Mouse (Mus musculus): ENCODE data around the gene Crmp1. TPM values are rescaled to one million over a fixed set of nuclear protein-coding genes. Genes with fewer than 3 reads are reported as not detected.
A peak's percentile ranks its signal among the peaks of the same experiment; 100 is the strongest.

Crmp1 gene
- polyA plus RNA-seq, 1 experiment from 2014 or later: 11.8 TPM

GRCm38 (mm10) chr5:37225708-37226107 is 16.0 kb upstream of the Crmp1 start:
- Histone ChIP-seq H3K4me2 (no peak overlapping the region), H3K27me3 (ENCODE audit: control insufficient read depth, insufficient read depth, low read length) (no peaks in the 10 kb centered on the region), H3K27ac (ENCODE audit: low read depth, low read length) (no peak overlapping the region), H3K4me1 (ENCODE audit: control insufficient read depth, insufficient read depth, low read length) (0 out of 2 replicates have a peak, but pooled peaks cover 3% of the 10 kb centered on the region), H3K36me3 (ENCODE audit: control insufficient read depth, insufficient read depth, low read length) (no peaks in the 10 kb centered on the region), H3K9ac (ENCODE audit: low read depth, low read length) (no peak overlapping the region), H3K9me3 (replicated peaks; ENCODE audit: control insufficient read depth, low read length) (no peaks in the 10 kb centered on the region), H3K4me3 (ENCODE audit: low read depth, low read length) (no peak overlapping the region)
- ATAC-seq (replicated peaks; ENCODE audit: insufficient number of reproducible peaks, low FRiP score, low TSS enrichment): no peak
- 90% methylated on average over 1 of the region's 1 CpGs for WGBS (ENCODE audit: insufficient replicate concordance)

GRCm38 (mm10) chr5:37227956-37228680 is 13.6 kb upstream of the Crmp1 start:
- no peak overlapping the region for H3K4me3 ChIP-seq (ENCODE audit: low read depth, low read length)
- H3K9me3 ChIP-seq (replicated peaks; ENCODE audit: control insufficient read depth, low read length): no peaks in the 10 kb centered on the region
- H3K27ac ChIP-seq (ENCODE audit: low read depth, low read length): no peak overlapping the region
- peaks cover 3% of the 10 kb centered on the region; the same call in 1 of the 2 replicates for H3K27me3 ChIP-seq (ENCODE audit: control insufficient read depth, insufficient read depth, low read length)
- no peak overlapping the region for H3K9ac ChIP-seq (ENCODE audit: low read depth, low read length)
- H3K36me3 ChIP-seq (ENCODE audit: control insufficient read depth, insufficient read depth, low read length): no peaks in the 10 kb centered on the region
- no peak overlapping the region for H3K4me2 ChIP-seq
- H3K4me1 ChIP-seq (ENCODE audit: control insufficient read depth, insufficient read depth, low read length): 0 out of 2 replicates have a peak, but pooled peaks cover 3% of the 10 kb centered on the region
- 47% methylated on average over 6 of the region's 6 CpGs for WGBS (ENCODE audit: insufficient replicate concordance)
- no peak for ATAC-seq (replicated peaks; ENCODE audit: insufficient number of reproducible peaks, low FRiP score, low TSS enrichment)

GRCm38 (mm10) chr5:37228894-37229293 is 12.8 kb upstream of the Crmp1 start:
- WGBS (ENCODE audit: insufficient replicate concordance): 70% methylated on average over 7 of the region's 7 CpGs
- no peak for ATAC-seq (replicated peaks; ENCODE audit: insufficient number of reproducible peaks, low FRiP score, low TSS enrichment)
- peaks cover 3% of the 10 kb centered on the region; the same call in 1 of the 2 replicates for H3K27me3 ChIP-seq (ENCODE audit: control insufficient read depth, insufficient read depth, low read length)
- H3K9me3 ChIP-seq (replicated peaks; ENCODE audit: control insufficient read depth, low read length): no peaks in the 10 kb centered on the region
- no peaks in the 10 kb centered on the region for H3K36me3 ChIP-seq (ENCODE audit: control insufficient read depth, insufficient read depth, low read length)
- 0 out of 2 replicates have a peak, but pooled peaks cover 3% of the 10 kb centered on the region for H3K4me1 ChIP-seq (ENCODE audit: control insufficient read depth, insufficient read depth, low read length)
- H3K4me2 ChIP-seq: no peak overlapping the region
- H3K4me3 ChIP-seq (ENCODE audit: low read depth, low read length): no peak overlapping the region
- H3K9ac ChIP-seq (ENCODE audit: low read depth, low read length): no peak overlapping the region
- H3K27ac ChIP-seq (ENCODE audit: low read depth, low read length): no peak overlapping the region

- H3K36me3 ChIP-seq (ENCODE audit: control insufficient read depth, insufficient read depth, low read length): no peaks in the 10 kb centered on the region
- H3K4me1 ChIP-seq (ENCODE audit: control insufficient read depth, insufficient read depth, low read length): 0 out of 2 replicates have a peak, but pooled peaks cover 3% of the 10 kb centered on the region
- ATAC-seq (replicated peaks; ENCODE audit: insufficient number of reproducible peaks, low FRiP score, low TSS enrichment): no peak
- no peak overlapping the region for H3K4me2 ChIP-seq
- H3K27me3 ChIP-seq (ENCODE audit: control insufficient read depth, insufficient read depth, low read length): peaks cover 12% of the 10 kb centered on the region; the same call in 1 of the 2 replicates
- H3K9ac ChIP-seq (ENCODE audit: low read depth, low read length): no peak overlapping the region
- no peak overlapping the region for H3K27ac ChIP-seq (ENCODE audit: low read depth, low read length)
- H3K9me3 ChIP-seq (replicated peaks; ENCODE audit: control insufficient read depth, low read length): no peaks in the 10 kb centered on the region
- 37% methylated on average over 9 of the region's 9 CpGs for WGBS (ENCODE audit: insufficient replicate concordance)
- H3K4me3 ChIP-seq (ENCODE audit: low read depth, low read length): no peak overlapping the region
Measured at GRCm38 (mm10) chr5:37233010-37233557, 8.7 kb upstream of the Crmp1 start.

GRCm38 (mm10) chr5:37238654-37239053 is 3.1 kb upstream of the Crmp1 start:
- H3K9me3 ChIP-seq (replicated peaks; ENCODE audit: control insufficient read depth, low read length): no peaks in the 10 kb centered on the region
- no peak overlapping the region for H3K4me3 ChIP-seq (ENCODE audit: low read depth, low read length)
- no peaks in the 10 kb centered on the region for H3K36me3 ChIP-seq (ENCODE audit: control insufficient read depth, insufficient read depth, low read length)
- H3K27ac ChIP-seq (ENCODE audit: low read depth, low read length): no peak overlapping the region
- WGBS (ENCODE audit: insufficient replicate concordance): 20% methylated on average over 2 of the region's 2 CpGs
- H3K4me1 ChIP-seq (ENCODE audit: control insufficient read depth, insufficient read depth, low read length): peaks cover 10% of the 10 kb centered on the region
- no peak overlapping the region for H3K9ac ChIP-seq (ENCODE audit: low read depth, low read length)
- ATAC-seq (replicated peaks; ENCODE audit: insufficient number of reproducible peaks, low FRiP score, low TSS enrichment): no peak
- H3K27me3 ChIP-seq (ENCODE audit: control insufficient read depth, insufficient read depth, low read length): peaks cover 50% of the 10 kb centered on the region
- H3K4me2 ChIP-seq: no peak overlapping the region

GRCm38 (mm10) chr5:37240550-37240949 is 1.2 kb upstream of the Crmp1 start:
- Histone ChIP-seq H3K4me2 (no peak overlapping the region), H3K9ac (ENCODE audit: low read depth, low read length) (no peak overlapping the region), H3K36me3 (ENCODE audit: control insufficient read depth, insufficient read depth, low read length) (no peaks in the 10 kb centered on the region), H3K4me3 (ENCODE audit: low read depth, low read length) (no peak overlapping the region), H3K27me3 (ENCODE audit: control insufficient read depth, insufficient read depth, low read length) (peaks cover 60% of the 10 kb centered on the region), H3K27ac (ENCODE audit: low read depth, low read length) (no peak overlapping the region), H3K9me3 (replicated peaks; ENCODE audit: control insufficient read depth, low read length) (no peaks in the 10 kb centered on the region), H3K4me1 (ENCODE audit: control insufficient read depth, insufficient read depth, low read length) (peaks cover 20% of the 10 kb centered on the region)
- ATAC-seq (replicated peaks; ENCODE audit: insufficient number of reproducible peaks, low FRiP score, low TSS enrichment): no peak
- WGBS (ENCODE audit: insufficient replicate concordance): 2% methylated on average over 5 of the region's 5 CpGs

- Histone ChIP-seq H3K4me1 (ENCODE audit: control insufficient read depth, insufficient read depth, low read length) (peaks cover 22% of the 10 kb centered on the region), H3K27ac (ENCODE audit: low read depth, low read length) (no peak overlapping the region), H3K27me3 (ENCODE audit: control insufficient read depth, insufficient read depth, low read length) (peaks cover 67% of the 10 kb centered on the region), H3K9ac (ENCODE audit: low read depth, low read length) (no peak overlapping the region), H3K36me3 (ENCODE audit: control insufficient read depth, insufficient read depth, low read length) (no peaks in the 10 kb centered on the region), H3K9me3 (replicated peaks; ENCODE audit: control insufficient read depth, low read length) (no peaks in the 10 kb centered on the region), H3K4me3 (ENCODE audit: low read depth, low read length) (peak overlapping the region; percentile 39), H3K4me2 (peak overlapping the region; percentile 67; the same call in 1 of the 2 replicates)
- no peak for ATAC-seq (replicated peaks; ENCODE audit: insufficient number of reproducible peaks, low FRiP score, low TSS enrichment)
- 14% methylated on average over 9 of the region's 9 CpGs for WGBS (ENCODE audit: insufficient replicate concordance)
Measured at GRCm38 (mm10) chr5:37241224-37241623, 516 bp upstream of the Crmp1 start.

- Histone ChIP-seq H3K9ac (ENCODE audit: low read depth, low read length) (no peak overlapping the region), H3K36me3 (ENCODE audit: control insufficient read depth, insufficient read depth, low read length) (no peaks in the 10 kb centered on the region), H3K27me3 (ENCODE audit: control insufficient read depth, insufficient read depth, low read length) (peaks cover 80% of the 10 kb centered on the region), H3K4me2 (peak overlapping the region; percentile 67), H3K4me3 (ENCODE audit: low read depth, low read length) (peak overlapping the region; percentile 39), H3K27ac (ENCODE audit: low read depth, low read length) (no peak overlapping the region), H3K4me1 (ENCODE audit: control insufficient read depth, insufficient read depth, low read length) (peaks cover 24% of the 10 kb centered on the region), H3K9me3 (replicated peaks; ENCODE audit: control insufficient read depth, low read length) (no peaks in the 10 kb centered on the region)
- 10% methylated on average over 44 of the region's 44 CpGs for WGBS (ENCODE audit: insufficient replicate concordance)
- no peak for ATAC-seq (replicated peaks; ENCODE audit: insufficient number of reproducible peaks, low FRiP score, low TSS enrichment)
Measured at GRCm38 (mm10) chr5:37242360-37243168, 824 bp downstream of the Crmp1 start.
